Comparison of ENCODE assay signal across 8 mouse cellular contexts in genomic region chr16:93454080-93454997, GRCm38 (mm10).
DNase-seq lines count a peak whose midpoint lies in the region; ATAC-seq and TF ChIP-seq lines count a peak whose summit lies in the region.

No protein-coding gene starts in this region.

- no peak for ATAC-seq in kidney, embryonic 16.5 days (ENCODE audit: low FRiP score, low TSS enrichment)
- ATAC-seq in forebrain, postnatal 0 days: peak; percentile 58; the same call in 1 of the 2 replicates
- 0 out of 2 replicates have a peak, but pooled peaks have one; percentile 51 for ATAC-seq in intestine, embryonic 14.5 days (replicated peaks; ENCODE audit: low FRiP score, low TSS enrichment, low read depth)
- no peak for ATAC-seq in neural tube, embryonic 11.5 days (ENCODE audit: insufficient read depth, low FRiP score, low TSS enrichment)

- no peak overlapping the region for H3K27ac ChIP-seq in kidney, adult 2 months (ENCODE audit: insufficient read depth, low read depth, low read length)
- no peak overlapping the region for H3K27ac ChIP-seq in kidney, embryonic 16.5 days (ENCODE audit: low read length)
- H3K27ac ChIP-seq in forebrain, postnatal 0 days (ENCODE audit: low read depth, low read length): no peak overlapping the region
- H3K27ac ChIP-seq in intestine, embryonic 14.5 days (ENCODE audit: low read depth): no peak overlapping the region
- no peak overlapping the region for H3K27ac ChIP-seq in neural tube, embryonic 11.5 days (ENCODE audit: low read depth, low read length)

- H3K4me2 ChIP-seq in kidney, embryonic 16.5 days (replicated peaks; ENCODE audit: low read depth, low read length): no peak overlapping the region
- H3K4me2 ChIP-seq in forebrain, postnatal 0 days (ENCODE audit: low read depth): no peak overlapping the region
- H3K4me2 ChIP-seq in intestine, embryonic 14.5 days (ENCODE audit: low read length): no peak overlapping the region
- no peak overlapping the region for H3K4me2 ChIP-seq in neural tube, embryonic 11.5 days (ENCODE audit: low read depth)

- H3K9ac ChIP-seq in kidney, embryonic 16.5 days (replicated peaks; ENCODE audit: low read length): no peak overlapping the region
- no peak overlapping the region for H3K9ac ChIP-seq in forebrain, postnatal 0 days
- H3K9ac ChIP-seq in intestine, embryonic 14.5 days (ENCODE audit: low read length): no peak overlapping the region
- H3K9ac ChIP-seq in neural tube, embryonic 11.5 days (ENCODE audit: low read length): no peak overlapping the region

- peak; percentile 76 for DNase-seq in kidney, adult 2 months
- peak; percentile 74 for DNase-seq in c-Kit-positive CD71-positive TER-119-positive erythroid progenitor cells, embryonic 14.5 days (ENCODE audit: low spot score)
- DNase-seq in forebrain, postnatal 0 days: peak; percentile 93
- peak; percentile 92 for DNase-seq in intestine, embryonic 14.5 days (ENCODE audit: low spot score)
- DNase-seq in left cerebral cortex, postnatal 4 days: peak; percentile 86
- peak; percentile 85 for DNase-seq in neural tube, embryonic 11.5 days (ENCODE audit: low spot score)
- peak; percentile 64 for DNase-seq in telencephalon, adult 2 months (ENCODE audit: low read depth, low spot score)

- 25% methylated on average over 8 of the region's 8 CpGs for WGBS in kidney, adult 2 months
- WGBS in kidney, embryonic 16.5 days: 18% methylated on average over 8 of the region's 8 CpGs
- 27% methylated on average over 8 of the region's 8 CpGs for WGBS in forebrain, postnatal 0 days
- 21% methylated on average over 8 of the region's 8 CpGs for WGBS in intestine, embryonic 14.5 days
- 33% methylated on average over 8 of the region's 8 CpGs for WGBS in neural tube, embryonic 11.5 days

- no peak overlapping the region for H3K4me3 ChIP-seq in kidney, adult 2 months (ENCODE audit: insufficient read depth, low read depth, low read length)
- no peak overlapping the region for H3K4me3 ChIP-seq in kidney, embryonic 16.5 days (ENCODE audit: low read length)
- H3K4me3 ChIP-seq in forebrain, postnatal 0 days (ENCODE audit: low read depth, low read length): no peak overlapping the region
- H3K4me3 ChIP-seq in intestine, embryonic 14.5 days (ENCODE audit: low read depth, low read length): no peak overlapping the region
- H3K4me3 ChIP-seq in neural tube, embryonic 11.5 days (ENCODE audit: low read depth, low read length): no peak overlapping the region

- H3K36me3 ChIP-seq in kidney, adult 2 months (ENCODE audit: control insufficient read depth, insufficient read depth, low read length): no peaks in the 10 kb centered on the region
- no peaks in the 10 kb centered on the region for H3K36me3 ChIP-seq in kidney, embryonic 16.5 days (ENCODE audit: insufficient read depth, low read length)
- H3K36me3 ChIP-seq in forebrain, postnatal 0 days (ENCODE audit: insufficient read depth): no peaks in the 10 kb centered on the region
- no peaks in the 10 kb centered on the region for H3K36me3 ChIP-seq in intestine, embryonic 14.5 days (ENCODE audit: control insufficient read depth, insufficient read depth, low read length)
- no peaks in the 10 kb centered on the region for H3K36me3 ChIP-seq in neural tube, embryonic 11.5 days (ENCODE audit: control insufficient read depth, insufficient read depth, low read length)

- intact Hi-C loops in left cerebral cortex, postnatal 4 days (cut with DNase I): loop anchor here (1.0 to 10.0 kb wide), 4 partner anchors 152 to 1110 kb away; no protein-coding TSS in a partner anchor

- H3K9me3 ChIP-seq in kidney, embryonic 16.5 days (ENCODE audit: low read length): no peaks in the 10 kb centered on the region
- no peaks in the 10 kb centered on the region for H3K9me3 ChIP-seq in forebrain, postnatal 0 days (ENCODE audit: low read length)
- no peaks in the 10 kb centered on the region for H3K9me3 ChIP-seq in intestine, embryonic 14.5 days (ENCODE audit: control insufficient read depth, low read length)
- H3K9me3 ChIP-seq in neural tube, embryonic 11.5 days (ENCODE audit: control insufficient read depth, low read length): no peaks in the 10 kb centered on the region

- no peaks in the 10 kb centered on the region for H3K27me3 ChIP-seq in kidney, adult 2 months (replicated peaks; ENCODE audit: control insufficient read depth, insufficient read depth, low read length)
- peaks cover 8% of the 10 kb centered on the region; the same call in 1 of the 2 replicates for H3K27me3 ChIP-seq in kidney, embryonic 16.5 days (ENCODE audit: insufficient read depth, low read length)
- H3K27me3 ChIP-seq in forebrain, postnatal 0 days (ENCODE audit: insufficient read depth, low read length): no peaks in the 10 kb centered on the region
- no peaks in the 10 kb centered on the region for H3K27me3 ChIP-seq in intestine, embryonic 14.5 days (replicated peaks; ENCODE audit: control insufficient read depth, insufficient read depth, low read length)
- no peaks in the 10 kb centered on the region for H3K27me3 ChIP-seq in neural tube, embryonic 11.5 days (ENCODE audit: control insufficient read depth, insufficient read depth, low read length)

- H3K4me1 ChIP-seq in kidney, adult 2 months (ENCODE audit: control insufficient read depth, insufficient read depth, low read length): no peaks in the 10 kb centered on the region
- peaks cover 9% of the 10 kb centered on the region for H3K4me1 ChIP-seq in kidney, embryonic 16.5 days (ENCODE audit: insufficient read depth, low read length)
- peaks cover 4% of the 10 kb centered on the region; the same call in 1 of the 2 replicates for H3K4me1 ChIP-seq in forebrain, postnatal 0 days (ENCODE audit: insufficient read depth)
- peaks cover 11% of the 10 kb centered on the region; the same call in 1 of the 2 replicates for H3K4me1 ChIP-seq in intestine, embryonic 14.5 days (replicated peaks; ENCODE audit: control insufficient read depth, insufficient read depth, low read length)
- H3K4me1 ChIP-seq in neural tube, embryonic 11.5 days (ENCODE audit: control insufficient read depth, insufficient read depth, low read length): peaks cover 3% of the 10 kb centered on the region

- TF ChIP-seq POLR2A in kidney, adult 2 months (IDR thresholded peaks at IDR 0.05; ENCODE audit: low read depth, low read length): no peak

- TF ChIP-seq CTCF in kidney, adult 2 months (conservative IDR thresholded peaks at IDR 0.05; ENCODE audit: insufficient read depth, insufficient read length, low read depth, low read length): peak; percentile 98
- peak; percentile 99 for TF ChIP-seq CTCF in forebrain, postnatal 0 days (IDR thresholded peaks at IDR 0.05; ENCODE audit: low read depth)

Comparison
In these comparisons a context has a peak if more than half of its experiments do, and no peak if none do; other contexts are left out.
1. ATAC-seq: peak in forebrain, postnatal 0 days (single experiment) and intestine, embryonic 14.5 days (single experiment); none in kidney, embryonic 16.5 days (single experiment) and neural tube, embryonic 11.5 days (single experiment).
2. Peak in every context shown above with its lines, with median percentiles within 50 percentile points of each other: DNase-seq.